Mouse (Mus musculus) erythroblast, embryonic 14.5 days (primary cell): ENCODE measurements around the gene Tubgcp2.

Experiments
- GATA1 ChIP-seq: IDR thresholded peaks from 2 replicates; pipeline ENCODE4 v1.6.1; 2012; ENCODE audit warnings: low read length, inconsistent platforms, mixed read lengths
- TAL1 ChIP-seq: IDR thresholded peaks from 3 replicates; pipeline ENCODE4 v1.6.1; 2012; ENCODE audit warnings: low read length, inconsistent platforms, mixed read lengths

- TF ChIP-seq TAL1 = no peak
- TF ChIP-seq GATA1 = no peak
These were observed 17.7 kb upstream of the Tubgcp2 start for GRCm38 (mm10) chr7:140054124-140054523.
